Mouse (Mus musculus) skeletal muscle tissue, adult 2 months (tissue): Measurements from ENCODE around the gene Kcnj12.

ENCODE experiments used
- DNase-seq: peaks from one replicate; pipeline ENCODE4 v3.0.0-alpha.2; 2012; ENCODE audit warnings: low read depth, low spot score

The Kcnj12 gene

DNA sequence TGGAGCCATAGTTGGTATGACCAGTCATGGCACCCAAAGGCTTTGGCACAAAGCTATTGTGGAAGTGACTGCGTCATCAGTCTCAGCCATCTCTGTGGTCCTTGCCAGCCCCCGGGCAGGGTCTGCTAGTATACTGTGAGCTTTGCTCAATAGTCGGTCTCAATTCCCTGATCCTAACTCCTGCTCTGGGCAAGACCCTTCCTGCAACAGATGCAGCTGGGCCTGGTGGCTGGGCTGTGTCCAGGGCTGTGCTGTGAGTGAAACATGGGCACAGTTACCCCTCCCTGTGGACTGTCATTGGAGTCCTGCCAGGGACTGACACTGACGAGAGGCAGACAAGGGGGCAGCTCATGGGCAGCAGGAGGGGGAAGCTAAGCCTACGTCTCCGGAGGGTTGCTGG lies 2.6 kb downstream of the Kcnj12 start:
- no peak for DNase-seq

DNA sequence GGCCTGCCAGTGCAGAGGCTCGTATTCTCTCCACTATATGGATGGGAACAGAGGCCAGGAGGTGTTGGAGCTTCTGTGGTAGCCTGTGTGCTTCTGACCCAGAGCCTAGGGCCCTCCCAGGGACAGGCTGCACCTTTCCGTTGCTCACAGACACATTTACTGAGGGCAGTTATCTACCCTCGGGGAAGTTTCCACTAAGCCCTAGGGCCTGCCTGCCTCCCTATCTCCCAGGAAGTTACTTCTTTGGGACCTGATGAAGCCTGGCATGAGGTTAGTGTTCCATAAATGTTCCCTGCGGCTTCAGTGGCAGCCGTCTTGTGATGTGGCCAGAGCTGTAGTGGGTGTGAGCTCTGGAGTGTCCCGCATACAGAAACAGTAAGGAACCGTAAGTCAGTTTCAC lies 3.2 kb downstream of the Kcnj12 start:
- no peak for DNase-seq

DNA sequence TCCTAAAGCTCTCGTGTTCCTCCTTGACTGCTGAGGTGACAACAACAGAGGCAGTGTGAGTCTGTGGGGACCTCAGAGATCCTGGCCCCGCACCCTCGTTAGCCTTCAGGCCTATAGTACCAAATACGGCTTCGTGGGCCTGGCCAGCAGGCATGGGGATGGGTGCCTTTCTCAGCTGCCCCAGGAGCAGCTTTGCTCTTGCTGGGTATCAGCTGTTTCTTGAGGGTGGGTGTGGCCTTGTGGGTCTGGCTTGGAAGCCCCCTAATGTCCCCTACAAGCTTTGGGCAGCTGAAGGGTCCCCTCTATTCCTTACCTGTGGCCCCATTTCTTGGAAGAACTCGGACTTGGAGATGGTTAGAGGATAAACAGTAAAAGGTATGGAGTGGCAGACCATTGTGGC lies 4.0 kb downstream of the Kcnj12 start:
- DNase-seq: no peak

DNA sequence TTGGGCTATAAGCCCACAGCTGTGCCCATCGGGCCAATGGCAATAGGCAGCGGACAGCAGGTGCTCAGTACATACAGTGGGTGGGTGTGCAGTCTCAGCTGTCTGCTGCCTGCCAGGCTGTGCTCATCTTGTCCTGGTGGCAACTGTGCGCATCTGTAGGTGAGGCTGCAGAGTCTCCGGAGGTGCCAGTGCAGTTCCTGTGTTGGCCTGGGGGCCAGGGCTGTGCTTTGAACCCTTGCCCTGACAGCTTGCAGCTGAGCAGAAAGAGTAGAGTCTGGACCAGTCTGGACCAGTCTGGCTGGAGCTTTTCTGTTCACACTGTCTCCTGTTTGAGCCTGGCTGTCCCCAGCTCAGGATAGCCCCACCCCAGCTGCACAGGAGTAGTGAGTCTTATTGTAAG lies 4.8 kb downstream of the Kcnj12 start:
- no peak for DNase-seq

DNA sequence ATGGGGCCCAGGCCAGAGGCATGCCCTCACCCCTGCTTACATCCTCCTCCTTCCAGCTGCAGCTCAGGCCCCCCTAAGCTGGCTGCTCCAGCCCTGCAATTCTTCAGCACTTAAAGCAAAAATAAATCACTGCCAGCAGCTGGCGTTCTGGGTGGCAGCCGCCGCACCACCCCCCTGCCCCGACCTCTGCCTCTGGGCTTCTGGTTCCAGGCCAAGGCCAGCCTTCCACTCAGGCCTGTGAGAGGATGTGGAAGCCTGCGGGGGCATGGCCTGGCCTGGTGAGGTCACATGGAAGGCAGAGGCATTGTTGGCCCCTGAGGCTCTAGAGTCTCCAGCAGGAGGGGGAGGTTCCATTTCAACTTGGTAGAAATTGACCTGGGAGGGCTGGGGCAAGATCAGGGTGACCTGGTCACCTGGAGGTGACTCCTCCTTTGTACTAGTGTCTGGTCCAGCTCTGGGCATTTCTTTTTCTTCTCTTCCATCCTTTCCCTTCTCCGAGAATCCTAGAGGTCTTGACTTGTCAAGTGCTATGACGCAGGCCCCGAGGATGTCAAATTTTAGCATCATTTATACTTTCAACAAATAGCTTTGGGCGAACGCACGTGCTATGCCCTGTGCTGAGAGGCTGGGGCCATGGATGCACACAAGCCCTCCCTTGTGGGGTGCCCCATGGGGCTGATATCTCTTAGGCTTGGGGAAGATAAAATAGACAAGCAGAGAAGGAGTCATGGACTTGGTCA lies 6.0 kb downstream of the Kcnj12 start:
- DNase-seq: no peak

DNA sequence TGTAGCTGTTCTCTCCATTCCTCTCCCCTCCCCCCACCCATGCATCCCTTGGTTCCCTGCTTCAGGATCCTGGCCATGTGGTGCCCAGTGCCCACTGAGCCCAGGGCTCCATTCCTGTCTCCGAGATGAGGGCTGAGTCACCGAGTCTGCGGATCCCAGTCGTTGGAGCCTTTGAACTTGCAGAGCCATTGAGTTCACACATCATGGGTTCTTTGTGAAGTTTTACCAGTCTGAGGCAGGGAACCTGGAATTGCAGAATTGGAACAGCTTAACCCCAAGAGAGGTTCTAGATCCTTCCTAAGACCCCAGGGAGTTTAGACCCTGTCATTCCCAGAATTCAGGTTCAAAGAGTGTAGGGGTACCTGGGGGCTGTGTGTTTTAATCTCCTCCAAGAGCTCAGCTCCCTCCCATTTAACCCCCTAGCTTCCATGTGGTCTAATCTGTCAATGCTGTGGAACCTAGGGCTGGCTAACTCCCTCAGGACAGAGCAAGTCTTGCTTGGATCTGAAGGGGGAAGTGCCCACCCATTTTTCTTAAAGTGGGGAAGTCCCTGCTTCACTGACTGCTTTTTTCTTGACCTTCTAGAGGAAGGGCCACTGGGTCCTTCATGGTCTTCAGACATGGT lies 6.9 kb downstream of the Kcnj12 start:
- DNase-seq: no peak

DNA sequence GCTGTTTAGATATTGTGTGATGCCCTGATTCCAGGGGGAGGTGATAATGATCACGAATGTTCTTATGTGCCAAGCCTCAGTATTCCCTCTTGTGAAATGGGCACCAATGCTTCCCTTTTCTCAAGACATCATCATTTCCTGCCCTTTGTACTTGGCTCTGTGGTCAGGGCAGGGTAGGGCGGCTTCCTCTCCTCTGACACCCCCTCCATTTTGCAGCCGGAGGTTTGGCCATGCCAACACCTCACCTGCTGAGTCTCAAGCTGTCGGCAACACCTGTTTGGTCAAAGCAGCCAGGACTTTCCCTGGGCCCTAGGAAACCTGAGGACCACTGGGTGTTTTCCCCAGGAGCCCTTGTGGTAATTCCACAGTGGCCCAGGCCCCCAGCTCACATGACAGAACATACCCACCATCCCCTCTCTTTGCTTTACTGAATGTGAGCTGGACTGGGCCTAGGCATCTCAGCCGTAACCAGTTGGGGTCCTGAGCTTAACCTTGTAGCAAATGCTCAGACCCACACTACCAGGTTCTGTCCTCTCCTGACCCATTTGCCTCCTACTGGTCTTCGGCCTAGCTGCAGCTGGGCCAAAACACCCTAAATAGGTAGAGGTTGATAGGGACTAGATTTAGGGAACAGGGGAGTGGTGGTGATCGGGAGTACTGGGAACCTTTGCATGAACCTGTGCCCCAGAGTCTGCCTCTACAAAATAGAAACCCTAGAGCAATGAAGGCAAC lies 7.7 kb downstream of the Kcnj12 start:
- no peak for DNase-seq

DNA sequence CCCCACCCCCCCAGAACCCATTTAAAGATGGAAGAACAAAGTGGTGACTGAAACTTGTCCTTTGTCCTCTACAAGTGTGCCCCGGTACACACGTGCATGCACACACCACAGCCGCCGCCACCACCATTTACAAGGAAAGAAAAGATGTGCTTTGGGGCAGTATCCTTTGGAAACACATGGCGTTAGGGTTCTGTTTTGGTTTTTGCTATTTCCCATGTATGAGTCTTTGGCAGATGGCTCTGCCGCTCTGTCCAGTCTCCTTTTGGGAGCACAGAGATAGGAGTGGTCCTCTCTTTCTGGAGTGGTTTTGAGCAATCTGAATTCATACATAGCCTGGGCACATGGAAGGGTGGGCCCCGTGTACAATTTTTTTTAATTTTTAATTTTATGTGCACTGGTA lies 8.8 kb downstream of the Kcnj12 start:
- no peak for DNase-seq

DNA sequence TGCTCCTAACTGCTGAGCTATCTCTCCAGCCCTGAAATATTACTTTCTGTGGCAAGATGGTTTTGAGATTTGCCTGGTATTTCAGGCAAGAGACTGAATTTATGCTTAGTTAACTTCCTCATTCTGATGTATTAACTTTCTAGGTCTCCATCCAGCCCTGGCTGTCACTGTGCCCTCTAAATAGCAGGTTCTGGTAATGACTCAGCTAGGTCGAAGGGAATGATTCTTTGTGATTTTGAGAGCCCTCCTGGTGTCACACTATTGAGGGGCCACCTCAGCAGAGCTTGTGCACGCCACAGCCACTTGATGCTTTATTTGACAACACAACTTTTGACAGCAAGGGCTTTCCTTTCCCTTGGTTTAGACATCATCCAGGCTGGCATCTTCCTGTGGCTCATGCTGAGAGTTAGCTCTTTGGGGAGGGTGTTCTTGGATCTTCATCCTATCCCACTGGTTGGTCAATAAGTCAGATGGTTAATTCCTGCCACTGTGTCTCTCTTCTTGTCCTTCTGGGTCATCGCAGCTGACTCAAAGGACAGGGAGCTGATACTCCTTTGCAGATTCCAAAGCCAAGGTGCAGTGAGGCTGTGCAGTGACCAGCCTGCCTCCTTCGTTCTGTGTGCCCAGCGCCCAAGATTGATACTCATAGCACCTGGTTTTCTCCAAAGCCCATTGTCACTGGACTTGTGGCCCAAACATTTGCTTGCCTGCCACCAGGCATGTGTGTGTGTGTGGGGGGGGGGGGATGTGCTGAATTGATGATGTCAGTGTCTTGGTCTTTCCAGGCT lies 9.5 kb downstream of the Kcnj12 start:
- no peak for DNase-seq

DNA sequence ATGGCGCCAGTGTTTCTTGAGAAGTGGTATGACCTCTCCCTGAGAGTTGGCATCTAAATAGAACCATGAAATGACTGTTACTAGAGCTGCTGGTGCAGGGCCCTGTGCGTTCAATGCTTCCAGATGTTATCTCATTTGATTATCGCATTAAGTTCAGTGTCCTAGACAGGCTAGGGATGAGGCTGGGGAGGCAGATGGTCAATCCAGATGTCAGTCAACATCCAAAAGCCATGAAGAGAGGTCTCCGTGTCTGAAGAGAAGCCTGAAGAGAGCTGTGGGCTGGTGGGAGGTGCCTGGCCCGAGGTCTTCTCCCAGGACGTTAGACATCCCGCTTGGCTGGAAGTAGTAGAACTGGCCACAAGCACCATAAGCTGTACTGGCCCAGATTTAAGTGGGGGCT lies 10.1 kb downstream of the Kcnj12 start:
- DNase-seq: no peak

DNA sequence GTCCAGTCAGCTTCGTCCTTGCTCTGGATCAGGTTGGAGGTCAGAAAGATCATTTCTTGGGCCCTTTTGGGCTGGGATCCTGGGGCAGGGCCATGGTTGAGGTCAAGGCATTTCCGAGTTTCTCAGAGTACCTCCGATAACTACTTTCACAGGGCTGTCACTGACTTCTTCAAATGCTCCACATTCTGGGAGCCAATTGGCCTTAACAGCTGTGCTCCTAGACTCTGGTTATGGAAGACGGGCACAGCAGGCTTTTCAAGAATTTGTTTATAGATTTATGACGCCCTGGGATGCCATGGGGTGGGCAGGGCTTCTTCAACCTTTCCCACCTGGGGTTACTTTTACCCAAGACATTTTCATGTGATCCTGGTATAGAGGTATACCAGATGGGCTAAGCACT lies 10.8 kb downstream of the Kcnj12 start:
- no peak for DNase-seq

DNA sequence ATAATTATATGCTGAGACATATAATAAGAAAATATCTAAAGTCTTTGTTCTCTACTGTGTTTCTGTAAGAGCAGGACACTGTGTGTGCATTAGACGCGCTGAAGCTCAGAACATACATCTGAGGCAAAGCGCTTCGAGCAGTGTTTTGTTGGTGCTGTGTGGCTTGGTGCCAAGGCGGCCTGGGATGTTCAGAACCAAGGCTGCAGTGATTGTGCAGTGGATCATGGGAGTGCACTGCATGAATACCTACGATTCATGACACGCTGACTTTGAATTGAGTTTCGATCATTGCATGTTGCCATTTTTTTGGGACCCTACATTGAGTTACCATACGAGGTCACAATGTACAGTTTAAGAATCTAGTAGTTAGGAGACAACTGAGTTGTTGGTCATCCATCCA lies 14.3 kb downstream of the Kcnj12 start:
- DNase-seq: no peak

DNA sequence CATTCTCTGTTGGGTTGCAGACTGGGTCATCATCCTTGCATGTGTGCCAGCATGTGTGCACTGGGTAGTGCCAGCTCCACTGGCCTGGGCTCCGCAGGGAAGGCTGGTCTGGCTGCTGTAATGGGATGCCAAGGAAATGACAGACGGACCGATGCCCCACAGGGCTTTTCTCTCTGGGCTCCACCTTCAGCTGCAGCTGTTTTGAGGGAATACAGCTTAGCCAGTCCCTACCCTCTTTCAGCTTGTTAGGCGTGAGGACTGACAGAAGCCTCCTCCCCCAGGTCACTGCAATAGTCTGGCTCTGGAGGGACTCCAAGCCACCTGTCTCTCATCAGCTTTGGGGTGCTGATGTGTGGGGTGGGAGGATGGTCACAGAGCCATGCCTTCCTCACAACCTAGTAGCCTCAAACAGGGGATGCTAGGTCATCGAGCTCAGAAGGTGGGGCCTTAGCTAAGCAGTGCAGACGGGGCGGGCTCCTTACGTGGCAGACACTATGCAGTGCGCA lies 16.0 kb downstream of the Kcnj12 start:
- DNase-seq: no peak

DNA sequence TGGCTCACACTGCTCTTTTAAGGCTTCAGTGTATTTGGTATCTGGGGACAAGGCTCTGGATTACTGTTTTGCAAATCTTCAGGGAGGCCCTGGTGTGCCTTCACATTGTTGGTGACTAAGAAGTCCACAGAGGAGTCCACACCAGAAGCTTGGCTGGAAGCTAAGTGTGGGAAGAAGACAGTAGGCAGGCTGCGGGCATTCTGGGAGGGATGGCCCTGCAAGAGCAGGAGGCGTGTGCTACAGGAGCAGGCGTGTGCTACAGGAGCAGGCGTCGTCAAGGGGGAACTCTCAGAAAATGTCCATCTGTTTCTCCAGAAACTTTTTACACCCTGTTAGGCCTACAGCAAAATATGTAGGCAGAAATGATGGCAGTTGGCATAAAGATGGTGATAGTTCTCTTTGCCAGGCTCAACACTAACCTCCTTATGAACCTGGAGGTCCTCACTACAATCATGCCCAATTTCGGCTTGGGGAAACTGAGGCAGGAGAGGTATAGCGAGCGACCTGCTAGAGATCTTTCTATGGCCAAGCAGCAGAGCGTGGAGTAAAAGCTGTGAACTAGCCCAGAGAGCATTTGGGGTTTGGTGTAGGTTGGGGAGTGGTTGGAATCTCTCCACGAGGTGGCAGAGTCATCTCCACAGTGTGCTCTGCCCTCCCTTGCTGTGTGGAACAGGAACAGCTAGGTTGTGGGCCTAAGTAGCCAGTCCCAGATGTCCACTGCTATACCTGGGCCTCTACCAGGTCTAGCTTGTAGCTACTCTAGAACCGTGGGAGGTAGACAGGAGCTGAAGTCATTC lies 18.7 kb downstream of the Kcnj12 start:
- DNase-seq: no peak

DNA sequence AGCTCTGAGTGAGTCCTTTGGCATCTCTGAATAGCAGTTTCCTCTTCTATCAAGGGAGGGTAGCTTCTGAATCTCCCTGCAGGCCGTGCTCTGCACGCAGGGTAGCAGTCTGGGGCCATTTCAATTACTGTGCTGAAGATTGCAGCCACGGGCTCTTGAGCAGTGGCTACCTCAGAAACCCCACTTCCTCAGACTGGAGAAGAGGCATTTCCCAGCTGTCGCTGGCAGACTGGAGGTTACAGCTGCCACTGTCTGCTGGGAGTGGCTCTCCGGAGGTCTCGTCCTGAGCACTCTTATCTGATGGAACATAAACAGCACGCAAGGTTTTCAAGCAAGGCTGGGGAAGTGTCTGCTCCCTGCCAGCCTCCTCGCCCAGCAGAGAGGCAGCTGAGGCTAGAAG lies 20.2 kb downstream of the Kcnj12 start:
- no peak for DNase-seq

DNA sequence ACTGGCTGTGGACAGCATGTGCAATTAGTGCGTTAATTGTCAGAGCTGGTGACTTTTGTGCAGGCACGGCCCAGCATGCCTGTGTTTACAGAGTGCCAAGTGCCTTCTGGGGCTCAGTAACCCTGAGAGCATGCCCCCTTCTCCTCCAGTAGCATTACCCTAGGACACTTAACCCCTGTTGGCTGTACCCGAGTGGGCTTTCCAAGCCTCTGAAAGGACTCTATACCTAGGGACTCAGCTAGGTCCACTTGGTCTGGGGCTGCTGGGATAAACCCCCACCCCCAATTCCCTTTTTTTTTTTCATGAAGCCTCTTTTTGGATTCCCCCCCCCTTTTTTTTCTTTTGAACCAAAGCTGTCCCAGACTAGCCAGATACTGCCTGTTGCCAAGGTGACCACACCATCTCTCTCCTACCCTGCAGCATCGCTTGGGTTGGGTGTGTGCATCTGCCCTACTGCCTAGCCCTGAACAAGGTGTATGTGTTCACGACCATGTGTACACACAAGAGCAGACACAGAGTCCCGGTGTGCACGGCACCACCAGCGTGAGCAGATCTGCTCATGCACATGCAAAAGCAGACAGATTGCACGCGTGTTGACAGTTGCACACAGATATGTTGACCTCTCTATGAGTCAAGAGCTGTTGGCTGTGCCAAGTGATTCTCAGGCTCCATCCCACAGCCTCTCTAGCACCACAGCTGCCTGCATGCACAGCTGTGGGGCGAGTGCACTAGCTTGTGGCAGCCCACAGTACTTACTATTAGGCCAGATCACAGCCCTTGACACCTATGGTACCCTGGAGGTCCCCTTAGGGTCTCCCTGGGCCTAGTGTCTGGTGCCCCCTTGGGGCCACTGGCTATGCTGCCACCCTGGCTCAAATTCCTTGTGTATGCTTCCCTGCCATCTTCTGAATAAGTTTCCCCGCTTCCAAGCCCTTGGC lies 21.0 kb downstream of the Kcnj12 start:
- DNase-seq: no peak

DNA sequence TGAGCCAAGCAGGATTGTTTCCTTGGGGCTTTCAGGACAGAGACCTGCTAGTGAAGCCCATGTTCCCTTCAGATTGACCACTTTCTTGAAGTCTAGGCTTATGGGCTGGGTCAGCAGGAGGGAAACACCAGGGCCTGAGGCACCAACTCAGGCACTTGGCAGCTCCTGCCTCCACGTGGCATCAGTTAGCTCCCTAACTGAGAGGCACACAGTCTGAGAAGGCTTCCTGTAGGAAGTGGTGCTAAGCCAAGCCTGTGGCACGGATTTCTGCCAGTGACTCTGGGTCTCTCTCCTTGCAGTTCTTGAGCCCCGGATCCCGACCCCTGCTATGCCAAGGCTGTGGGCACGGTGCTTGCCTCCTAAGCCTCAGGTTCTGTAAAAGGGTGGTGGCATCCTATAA lies 22.4 kb downstream of the Kcnj12 start:
- DNase-seq: no peak

DNA sequence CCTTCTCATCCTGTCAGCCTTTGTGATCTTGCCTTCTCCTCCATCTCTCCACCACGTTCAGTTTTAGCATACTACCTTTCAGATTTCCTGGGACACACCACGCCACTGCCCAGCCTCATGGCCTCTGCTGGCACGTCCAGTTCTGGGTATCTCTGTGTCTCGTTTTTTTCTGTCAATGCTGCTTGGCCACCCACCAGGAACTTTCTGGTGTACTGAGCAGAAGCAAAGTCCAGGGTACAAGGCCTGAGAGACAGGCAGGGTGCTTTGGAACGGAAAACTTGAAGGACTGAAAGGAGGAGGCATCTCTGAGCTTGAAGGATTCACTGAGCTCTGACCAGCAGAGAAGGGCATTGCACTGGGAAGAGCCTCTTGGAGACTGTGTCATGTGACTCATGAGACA lies 25.1 kb downstream of the Kcnj12 start:
- no peak for DNase-seq

DNA sequence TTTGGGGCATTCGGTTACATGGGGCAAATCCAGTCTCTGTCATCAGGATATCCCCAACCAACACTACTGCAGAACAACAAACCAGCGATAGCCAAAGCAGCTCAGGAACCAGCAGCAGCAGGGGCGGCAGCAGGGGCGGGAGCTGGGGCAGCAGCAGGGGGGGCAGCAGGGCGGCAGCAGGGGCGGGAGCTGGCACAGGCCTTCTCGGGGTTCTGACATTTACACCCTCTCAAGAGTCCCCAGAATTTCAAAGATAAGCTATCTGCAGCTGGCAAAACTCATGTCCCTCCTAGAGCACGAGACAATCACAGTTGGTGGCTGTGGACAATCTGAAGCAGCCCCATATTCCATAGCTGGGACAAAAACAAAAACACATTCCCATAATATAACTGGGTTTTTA lies 28.8 kb downstream of the Kcnj12 start:
- no peak for DNase-seq

DNA sequence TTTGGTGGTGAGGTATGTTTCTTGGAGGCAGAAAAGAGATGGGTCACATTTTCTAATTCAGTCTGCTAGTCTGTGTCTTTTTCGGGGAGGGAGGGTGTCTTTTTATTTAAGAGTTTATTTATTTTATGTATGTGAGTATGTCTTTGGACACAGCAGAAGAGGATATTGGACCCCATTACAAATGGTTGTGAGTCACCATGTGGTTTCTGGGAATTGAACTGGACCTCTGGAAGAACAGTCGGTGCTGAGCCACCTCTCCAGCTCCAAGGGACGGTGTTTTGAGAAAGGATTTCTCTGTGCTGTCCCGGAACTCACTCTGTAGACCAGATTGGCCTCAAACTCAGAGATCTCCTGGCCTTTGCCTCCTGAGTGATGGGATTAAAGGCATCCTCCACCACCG lies 34.5 kb downstream of the Kcnj12 start:
- no peak for DNase-seq
